Mouse (Mus musculus) hindbrain, embryonic 11.5 days (tissue): ENCODE data around the gene Pi4kb. TPM values are rescaled to one million over a fixed set of nuclear protein-coding genes. Genes with fewer than 3 reads are reported as not detected.
A peak's percentile ranks its signal among the peaks of the same experiment; 100 is the strongest.
"Not testable (repeated sequence)": the region's sequence is repeated elsewhere in the genome, so short reads cannot be mapped to it uniquely, and the experiment has no call there.

Experiments used
- ATAC-seq: fragments of 200-750 bp; cut with Nextera tagmentation; 2 replicates; pipeline ENCODE4 v1.8.0; 2017; ENCODE audit warnings: mild to moderate bottlenecking, moderate TSS enrichment, moderate library complexity; ENCODE audit not compliant: low FRiP score
- DNase-seq: peaks from one replicate; pipeline ENCODE4 v3.0.0-alpha.2; 2015; ENCODE audit warnings: low spot score
- H3K27ac ChIP-seq: fragments of 300-500 bp; sonication (generic); 2 replicates; pipeline ENCODE4 v1.5.1; 2014; ENCODE audit warnings: mild to moderate bottlenecking, low read depth, low read length
- H3K27me3 ChIP-seq: fragments of 300-500 bp; sonication (generic); 2 replicates; pipeline ENCODE4 v1.6.1; 2014; ENCODE audit warnings: mild to moderate bottlenecking, low read length, moderate library complexity, mixed read lengths; ENCODE audit not compliant: control insufficient read depth, insufficient read depth
- H3K36me3 ChIP-seq: fragments of 300-500 bp; sonication (generic); 2 replicates; pipeline ENCODE4 v1.6.1; 2014; ENCODE audit warnings: mild to moderate bottlenecking, low read length, moderate library complexity, mixed read lengths; ENCODE audit not compliant: control insufficient read depth, insufficient read depth
- H3K4me1 ChIP-seq: fragments of 300-500 bp; sonication (generic); replicated peaks from 2 replicates; pipeline ENCODE4 v1.6.1; 2014; ENCODE audit warnings: low read length, mixed read lengths; ENCODE audit not compliant: control insufficient read depth, insufficient read depth
- H3K4me2 ChIP-seq: fragments of 300-500 bp; sonication (generic); replicated peaks from 2 replicates; pipeline ENCODE4 v1.6.1; 2014; ENCODE audit warnings: mild to moderate bottlenecking, low read depth, low read length
- H3K4me3 ChIP-seq: fragments of 300-500 bp; sonication (generic); 2 replicates; pipeline ENCODE4 v1.5.1; 2014; ENCODE audit warnings: low read depth, low read length
- H3K9ac ChIP-seq: fragments of 300-500 bp; sonication (generic); 2 replicates; pipeline ENCODE4 v1.6.1; 2014; ENCODE audit warnings: low read depth, low read length
- H3K9me3 ChIP-seq: fragments of 300-500 bp; sonication (generic); 2 replicates; pipeline ENCODE4 v1.6.1; 2016; ENCODE audit warnings: low read length; ENCODE audit not compliant: control insufficient read depth
- WGBS: fragments of 180-500 bp; shearing (Covaris S2); extraction: QIAGEN DNeasy Blood & Tissue Kit; methylation state at CpG from one replicate; pipeline ENCODE4 v1.1.7; 2014; 5-methylcytosine and 5-hydroxymethylcytosine counted together
- polyA plus RNA-seq: library from polyadenylated mRNA; unstranded; fragments of >200 nt; fragmentation: Nextera tagmentation; extraction: Ambion mirVana; gene quantifications from 2 replicates; pipeline ENCODE4 v1.2.1, GENCODE M21; 2014

Pi4kb gene
- polyA plus RNA-seq, 1 experiment from 2014 or later = 22.1 TPM

- Histone ChIP-seq H3K9ac (peak overlapping the region; percentile 37), H3K4me2 (peak overlapping the region; percentile 74), H3K4me1 (no peaks in the 10 kb centered on the region), H3K36me3 (0 out of 2 replicates have a peak, but pooled peaks cover 7% of the 10 kb centered on the region), H3K9me3 (no peaks in the 10 kb centered on the region), H3K27me3 (no peaks in the 10 kb centered on the region), H3K27ac (peak overlapping the region; percentile 81; the same call in 1 of the 2 replicates), H3K4me3 (peak overlapping the region; percentile 82)
- DNase-seq (no peak), ATAC-seq (no peak)
- 4% methylated on average over 21 of the region's 21 CpGs for WGBS
Observed at GRCm38 (mm10) chr3:95016532-95017056, 42.1 kb downstream of the Pi4kb start.

- ATAC-seq = no peak
- 90% methylated on average over 2 of the region's 2 CpGs for WGBS
- no peaks in the 10 kb centered on the region for H3K36me3 ChIP-seq
- H3K4me2 ChIP-seq = no peak overlapping the region
- no peak overlapping the region for H3K27ac ChIP-seq
- DNase-seq = no peak
- H3K4me3 ChIP-seq = no peak overlapping the region
- no peaks in the 10 kb centered on the region for H3K27me3 ChIP-seq
- no peaks in the 10 kb centered on the region for H3K9me3 ChIP-seq
- no peak overlapping the region for H3K9ac ChIP-seq
- no peaks in the 10 kb centered on the region for H3K4me1 ChIP-seq
Observed at GRCm38 (mm10) chr3:95018741-95019140, 44.2 kb downstream of the Pi4kb start.

GRCm38 (mm10) chr3:95020956-95021355 is 46.4 kb downstream of the Pi4kb start:
- 96% methylated on average over 5 of the region's 5 CpGs for WGBS
- H3K4me1 ChIP-seq, H3K36me3 ChIP-seq, DNase-seq, ATAC-seq, H3K4me3 ChIP-seq, H3K9ac ChIP-seq, H3K9me3 ChIP-seq, H3K27me3 ChIP-seq, H3K4me2 ChIP-seq, H3K27ac ChIP-seq: not testable (repeated sequence)

- no peak for DNase-seq
- Histone ChIP-seq H3K9me3 (no peaks in the 10 kb centered on the region), H3K9ac (no peak overlapping the region), H3K4me3 (no peak overlapping the region), H3K4me2 (no peak overlapping the region), H3K27me3 (no peaks in the 10 kb centered on the region), H3K36me3 (no peaks in the 10 kb centered on the region), H3K4me1 (no peaks in the 10 kb centered on the region), H3K27ac (no peak overlapping the region)
- 0 out of 2 replicates have a peak, but pooled peaks have one; percentile 2 for ATAC-seq
- WGBS = 34% methylated on average over 11 of the region's 11 CpGs
Observed at GRCm38 (mm10) chr3:95024551-95024950, 50.0 kb downstream of the Pi4kb start.

- no peak overlapping the region for H3K4me3 ChIP-seq
- H3K27ac ChIP-seq = no peak overlapping the region
- ATAC-seq (no peak), DNase-seq (no peak)
- no peaks in the 10 kb centered on the region for H3K27me3 ChIP-seq
- no peaks in the 10 kb centered on the region for H3K4me1 ChIP-seq
- H3K9me3 ChIP-seq = no peaks in the 10 kb centered on the region
- H3K9ac ChIP-seq = no peak overlapping the region
- H3K36me3 ChIP-seq = no peaks in the 10 kb centered on the region
- H3K4me2 ChIP-seq = no peak overlapping the region
- WGBS = 47% methylated on average over 5 of the region's 5 CpGs
Observed at GRCm38 (mm10) chr3:95025202-95025601, 50.7 kb downstream of the Pi4kb start.

- WGBS = 64% methylated on average over 5 of the region's 5 CpGs
- Histone ChIP-seq H3K36me3 (0 out of 2 replicates have a peak, but pooled peaks cover 3% of the 10 kb centered on the region), H3K4me3 (no peak overlapping the region), H3K27ac (no peak overlapping the region), H3K9me3 (no peaks in the 10 kb centered on the region), H3K4me1 (no peaks in the 10 kb centered on the region), H3K27me3 (no peaks in the 10 kb centered on the region), H3K9ac (no peak overlapping the region), H3K4me2 (no peak overlapping the region)
- no peak for DNase-seq
- ATAC-seq = no peak
Observed at GRCm38 (mm10) chr3:95027057-95027645, 52.6 kb downstream of the Pi4kb start.

GRCm38 (mm10) chr3:95027701-95028100 is 53.2 kb downstream of the Pi4kb start:
- ATAC-seq (no peak), DNase-seq (no peak)
- no peak overlapping the region for H3K27ac ChIP-seq
- H3K4me3 ChIP-seq = no peak overlapping the region
- H3K36me3 ChIP-seq = peaks cover 4% of the 10 kb centered on the region
- no peaks in the 10 kb centered on the region for H3K27me3 ChIP-seq
- no peaks in the 10 kb centered on the region for H3K4me1 ChIP-seq
- H3K4me2 ChIP-seq = no peak overlapping the region
- no peak overlapping the region for H3K9ac ChIP-seq
- no peaks in the 10 kb centered on the region for H3K9me3 ChIP-seq
- 69% methylated on average over 5 of the region's 5 CpGs for WGBS

- H3K4me2 ChIP-seq = no peak overlapping the region
- H3K27ac ChIP-seq = no peak overlapping the region
- 97% methylated on average over 3 of the region's 3 CpGs for WGBS
- peaks cover 10% of the 10 kb centered on the region for H3K36me3 ChIP-seq
- no peaks in the 10 kb centered on the region for H3K4me1 ChIP-seq
- H3K4me3 ChIP-seq = no peak overlapping the region
- H3K27me3 ChIP-seq = no peaks in the 10 kb centered on the region
- no peaks in the 10 kb centered on the region for H3K9me3 ChIP-seq
- ATAC-seq (no peak), DNase-seq (no peak)
- no peak overlapping the region for H3K9ac ChIP-seq
Observed at GRCm38 (mm10) chr3:95028603-95029002, 54.1 kb downstream of the Pi4kb start.

GRCm38 (mm10) chr3:95029291-95029827 is 54.8 kb downstream of the Pi4kb start:
- not testable (repeated sequence) for H3K4me3 ChIP-seq, H3K27ac ChIP-seq, ATAC-seq, H3K9ac ChIP-seq, H3K4me2 ChIP-seq, DNase-seq, H3K4me1 ChIP-seq, H3K27me3 ChIP-seq, H3K9me3 ChIP-seq
- 85% methylated on average over 3 of the region's 3 CpGs for WGBS
- peaks cover 15% of the 10 kb centered on the region for H3K36me3 ChIP-seq
